Mouse (Mus musculus): ENCODE data around the gene Gpr132. TPM values are rescaled to one million over a fixed set of nuclear protein-coding genes. Genes with fewer than 3 reads are reported as not detected.

Gpr132 gene
- 1.6 and 1.7 TPM in 2 replicates for polyA plus RNA-seq (2015; fragmentation: Nextera tagmentation; extraction: Ambion mirVana)

DNA sequence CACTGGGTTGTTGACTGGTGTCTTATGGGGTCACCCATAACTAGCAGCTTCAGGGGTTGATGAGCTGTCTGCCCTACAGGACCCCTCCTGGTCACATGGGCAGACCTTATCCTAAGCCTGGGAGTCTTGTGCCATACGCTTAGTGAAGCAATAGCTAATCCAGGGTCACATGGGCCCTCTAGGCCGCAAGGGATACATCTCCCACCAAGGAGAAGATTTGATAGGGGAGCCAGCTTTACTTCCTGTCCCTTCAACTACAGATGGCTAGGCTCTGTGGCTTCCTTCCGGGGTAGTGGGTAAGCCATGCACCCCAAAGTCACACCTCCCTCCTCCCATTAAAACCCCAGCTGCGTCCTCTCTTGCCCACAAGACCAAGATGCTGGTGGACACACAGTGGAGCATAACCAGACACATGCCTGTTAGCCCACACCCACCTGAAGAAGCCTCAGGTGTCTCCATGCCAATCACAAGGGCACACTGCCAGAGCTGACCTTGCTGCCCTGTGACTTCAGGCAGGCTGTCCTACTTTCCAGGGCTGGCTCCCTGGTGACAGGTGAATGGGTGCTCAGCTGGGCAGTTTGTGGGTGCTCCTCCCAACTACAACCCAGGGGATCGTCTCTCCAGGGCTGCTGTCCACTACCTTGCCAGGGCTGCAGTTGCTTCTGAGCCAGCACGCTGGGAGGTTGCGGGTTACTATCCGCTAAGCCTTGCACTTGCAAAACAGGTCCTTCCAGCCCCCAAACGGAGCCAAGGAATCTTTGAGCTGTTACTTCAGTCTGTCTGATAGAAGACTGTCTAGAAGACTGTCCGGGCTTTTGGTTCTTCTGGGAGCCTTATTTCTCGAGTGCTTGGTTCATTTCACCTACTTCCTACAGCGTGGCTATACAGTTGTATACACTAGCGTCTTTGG is at the start of gene Gpr132:
Gene Gpr132, minus strand, starts transcription at position 51 of the 910 bp plus-strand sequence.

DNA sequence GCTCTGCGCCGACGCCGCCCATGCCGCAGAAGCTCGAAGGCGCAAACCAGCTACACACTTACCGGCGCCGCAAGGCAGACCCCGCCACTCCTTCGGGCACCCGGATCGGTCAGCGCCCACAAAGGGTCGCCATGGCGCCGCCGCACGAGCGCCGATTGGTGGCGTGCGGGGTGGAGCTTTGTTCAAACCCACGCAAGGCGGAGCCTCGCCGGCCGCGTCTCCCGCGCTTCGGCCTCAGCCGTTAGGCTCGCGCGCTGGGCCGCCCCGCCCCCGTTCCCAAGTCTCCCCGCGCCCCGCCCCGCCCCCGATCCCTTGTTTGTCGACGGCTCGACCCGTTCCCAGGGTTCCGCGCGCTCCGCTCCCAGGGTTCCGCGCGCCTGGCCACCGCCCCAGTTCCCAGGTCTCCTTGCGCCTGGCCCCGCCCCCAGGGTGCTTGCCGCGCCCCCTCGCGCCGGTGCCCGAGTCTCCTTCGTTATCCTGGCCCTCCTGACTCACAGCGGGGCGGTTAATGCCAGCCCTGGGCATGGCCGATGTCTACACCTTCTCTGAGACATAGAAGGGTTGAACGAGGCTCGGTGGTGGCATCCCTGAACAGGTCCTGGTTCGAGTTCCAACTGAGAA is 38.7 kb downstream of the Gpr132 start, which contains the start of gene Cdca4:
Gene Cdca4, minus strand, starts transcription at position 180 of the 621 bp plus-strand sequence.

DNA sequence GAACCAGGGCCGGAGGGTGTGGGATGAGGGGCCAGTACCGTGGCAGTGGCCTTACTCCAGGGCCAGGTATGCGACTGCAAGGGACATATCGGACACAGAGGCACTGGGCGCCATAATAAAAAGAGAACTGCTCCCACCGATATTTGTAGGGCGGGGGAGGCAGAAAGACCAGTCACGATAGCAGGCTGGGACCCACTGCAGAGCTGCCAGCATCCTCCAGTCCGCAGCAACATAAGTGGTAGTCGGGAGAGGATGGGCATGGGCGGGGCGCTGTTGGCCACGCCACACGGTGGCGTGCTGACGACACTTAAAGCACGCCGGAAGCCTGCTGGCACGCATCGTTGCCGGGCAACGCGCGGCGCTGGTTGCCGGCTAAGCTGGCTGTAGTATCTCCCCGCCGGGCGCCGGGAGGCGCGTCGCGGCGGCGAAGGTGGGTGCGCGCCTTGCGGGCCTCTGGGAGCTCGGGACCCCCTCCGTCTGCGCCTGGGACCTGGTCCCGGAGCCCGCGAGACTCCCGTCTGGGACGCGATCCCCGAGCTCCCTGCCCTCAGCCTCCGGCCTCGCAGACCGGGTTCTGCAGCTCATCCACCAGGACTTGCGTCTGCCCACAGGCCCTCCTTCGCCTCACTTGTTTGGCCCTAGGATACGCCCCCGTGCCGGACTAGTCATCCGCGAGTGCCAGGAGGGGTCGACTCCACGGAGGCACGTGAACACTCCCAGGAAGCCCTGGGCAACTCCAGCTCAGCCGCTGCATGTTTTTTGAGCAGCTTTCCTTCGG is 59.3 kb downstream of the Gpr132 start, which contains the start of gene Clba1:
Gene Clba1, plus strand, starts transcription at position 351 of the 778 bp plus-strand sequence.

GRCm38 (mm10) chr12:112801864-112802846 is 65.9 kb downstream of the Gpr132 start, which contains the start of gene Ahnak2:
Gene Ahnak2, minus strand, starts transcription at chr12:112802657.

Other genes starting within 250 kb of the Gpr132 start
- gene Adssl1, start 248.2 kb downstream of the Gpr132 start, polyA plus RNA-seq (2015; fragmentation: Nextera tagmentation; extraction: Ambion mirVana): 16.2 and 20.9 TPM in 2 replicates
- gene Siva1, start 223.5 kb downstream of the Gpr132 start, polyA plus RNA-seq (2015; fragmentation: Nextera tagmentation; extraction: Ambion mirVana): 169 and 179 TPM in 2 replicates
- 38.2 and 46.3 TPM in 2 replicates for gene Akt1, start 193.3 kb downstream of the Gpr132 start, polyA plus RNA-seq (2015; fragmentation: Nextera tagmentation; extraction: Ambion mirVana)
- gene Zbtb42, start 189.4 kb downstream of the Gpr132 start, polyA plus RNA-seq (2015; fragmentation: Nextera tagmentation; extraction: Ambion mirVana): 2.5 and 3.3 TPM in 2 replicates
- 2.0 and 2.6 TPM in 2 replicates for gene Cep170b, start 147.8 kb downstream of the Gpr132 start, polyA plus RNA-seq (2015; fragmentation: Nextera tagmentation; extraction: Ambion mirVana)
- gene Pld4, start 107.6 kb downstream of the Gpr132 start, polyA plus RNA-seq (2015; fragmentation: Nextera tagmentation; extraction: Ambion mirVana): 26.8 and 42.1 TPM in 2 replicates
- gene Ahnak2, start 65.6 kb downstream of the Gpr132 start, polyA plus RNA-seq (2015; fragmentation: Nextera tagmentation; extraction: Ambion mirVana): 1.5 and 1.7 TPM in 2 replicates
- 1.4 and 1.8 TPM in 2 replicates for gene Clba1, start 59.3 kb downstream of the Gpr132 start, polyA plus RNA-seq (2015; fragmentation: Nextera tagmentation; extraction: Ambion mirVana)
- 77.8 and 82.7 TPM in 2 replicates for gene Cdca4, start 38.8 kb downstream of the Gpr132 start, polyA plus RNA-seq (2015; fragmentation: Nextera tagmentation; extraction: Ambion mirVana)
- gene Jag2, start 61.5 kb upstream of the Gpr132 start, polyA plus RNA-seq (2015; fragmentation: Nextera tagmentation; extraction: Ambion mirVana): 0.90 and 1.3 TPM in 2 replicates
- gene Nudt14, start 73.9 kb upstream of the Gpr132 start, polyA plus RNA-seq (2015; fragmentation: Nextera tagmentation; extraction: Ambion mirVana): 24.7 and 32.5 TPM in 2 replicates
- 9.0 and 11.7 TPM in 2 replicates for gene Btbd6, start 108.3 kb upstream of the Gpr132 start, polyA plus RNA-seq (2015; fragmentation: Nextera tagmentation; extraction: Ambion mirVana)
- gene Brf1, start 132.5 kb upstream of the Gpr132 start, polyA plus RNA-seq (2015; fragmentation: Nextera tagmentation; extraction: Ambion mirVana): 46.0 and 52.5 TPM in 2 replicates
- gene Pacs2, start 146.3 kb upstream of the Gpr132 start, polyA plus RNA-seq (2015; fragmentation: Nextera tagmentation; extraction: Ambion mirVana): 9.3 and 9.8 TPM in 2 replicates
- not detected in 2 replicates for gene Tex22, start 206.3 kb upstream of the Gpr132 start, polyA plus RNA-seq (2015; fragmentation: Nextera tagmentation; extraction: Ambion mirVana)
- gene Mta1, start 230.1 kb upstream of the Gpr132 start, polyA plus RNA-seq (2015; fragmentation: Nextera tagmentation; extraction: Ambion mirVana): 9.7 and 10.4 TPM in 2 replicates